Mouse (Mus musculus) monocyte, adult 5-6 weeks (primary cell): ENCODE data around the gene Acads. TPM values are rescaled to one million over a fixed set of nuclear protein-coding genes. Genes with fewer than 3 reads are reported as not detected.

Experiments used
- total RNA-seq: library from RNA; stranded (forward); fragments of 200-1000, 200-491, 200-594 nt; gene quantifications from 3 replicates; pipeline ENCODE4 v1.2.3, GENCODE M21; 2017

Gene Acads
- total RNA-seq, 1 experiment from 2014 or later: 10.4 TPM

Other genes with a start within 250 kb of the Acads start
- 10.6 to 17.9 TPM (median 14.4 TPM) in 3 replicates for gene Oasl2, start 222.4 kb downstream of the Acads start, total RNA-seq
- 0.95 to 2.6 TPM (median 1.5 TPM) in 3 replicates for gene Oasl1, start 196.1 kb downstream of the Acads start, total RNA-seq
- 4.2 to 13.3 TPM (median 8.5 TPM) in 3 replicates for gene 2210016L21Rik, start 177.2 kb downstream of the Acads start, total RNA-seq
- not detected in 3 replicates for gene Hnf1a, start 148.3 kb downstream of the Acads start, total RNA-seq
- gene Sppl3, start 108.2 kb downstream of the Acads start, total RNA-seq: 29.9 to 52.1 TPM (median 44.8 TPM) in 3 replicates
- 0.75 TPM in 1 of 3 replicates, not detected in the others for gene Gm10401, start 21.1 kb downstream of the Acads start, total RNA-seq
- gene Unc119b, start 15.6 kb upstream of the Acads start, total RNA-seq: 10.1 to 27.7 TPM (median 18.6 TPM) in 3 replicates
- 59.6 to 65.0 TPM (median 62.6 TPM) in 3 replicates for gene Mlec, start 38.8 kb upstream of the Acads start, total RNA-seq
- gene Cabp1, start 75.0 kb upstream of the Acads start, total RNA-seq: not detected in 3 replicates
- 57.1 to 85.3 TPM (median 81.5 TPM) in 3 replicates for gene Pop5, start 116.5 kb upstream of the Acads start, total RNA-seq
- 58.1 to 134 TPM (median 61.2 TPM) in 3 replicates for gene Rnf10, start 153.6 kb upstream of the Acads start, total RNA-seq
- 41.4 to 45.3 TPM (median 44.4 TPM) in 3 replicates for gene Coq5, start 160.3 kb upstream of the Acads start, total RNA-seq
- gene Dynll1, start 181.7 kb upstream of the Acads start, total RNA-seq: 110 to 176 TPM (median 141 TPM) in 3 replicates
- 62.5 to 83.1 TPM (median 79.3 TPM) in 3 replicates for gene Srsf9, start 207.8 kb upstream of the Acads start, total RNA-seq
- 4.9 to 7.6 TPM (median 5.8 TPM) in 3 replicates for gene Gatc, start 221.8 kb upstream of the Acads start, total RNA-seq
- gene Triap1, start 221.9 kb upstream of the Acads start, total RNA-seq: 16.4 to 23.1 TPM (median 22.2 TPM) in 3 replicates
- 55.6 to 79.0 TPM (median 64.1 TPM) in 3 replicates for gene Cox6a1, start 229.6 kb upstream of the Acads start, total RNA-seq